Mouse (Mus musculus) intestine, postnatal 0 days (tissue): ENCODE measurements around the gene Gpr50. TPM values are rescaled to one million over a fixed set of nuclear protein-coding genes. Genes with fewer than 3 reads are reported as not detected.

Experiments used
- ATAC-seq: fragments of 200-750 bp; cut with Nextera tagmentation; 2 replicates; pipeline ENCODE4 v1.8.0; 2017; ENCODE audit warnings: mild to moderate bottlenecking, moderate TSS enrichment, moderate library complexity
- H3K27ac ChIP-seq: fragments of 300-500 bp; sonication (generic); 2 replicates; pipeline ENCODE4 v1.5.1; 2014; ENCODE audit warnings: mild to moderate bottlenecking, low read depth, low read length, moderate library complexity
- H3K27me3 ChIP-seq: fragments of 300-500 bp; sonication (generic); replicated peaks from 2 replicates; pipeline ENCODE4 v1.6.1; 2014; ENCODE audit warnings: low read length, mixed read lengths; ENCODE audit not compliant: control insufficient read depth, insufficient read depth
- H3K36me3 ChIP-seq: fragments of 300-500 bp; sonication (generic); 2 replicates; pipeline ENCODE4 v1.6.1; 2014; ENCODE audit warnings: mild to moderate bottlenecking, moderate library complexity; ENCODE audit not compliant: control insufficient read depth, insufficient read depth
- H3K4me1 ChIP-seq: fragments of 300-500 bp; sonication (generic); replicated peaks from 2 replicates; pipeline ENCODE4 v1.6.1; 2014; ENCODE audit warnings: antibody characterized with exemption, low read length, mixed read lengths; ENCODE audit not compliant: control insufficient read depth, insufficient read depth
- H3K4me2 ChIP-seq: fragments of 300-500 bp; sonication (generic); replicated peaks from 2 replicates; pipeline ENCODE4 v1.6.1; 2014; ENCODE audit warnings: low read depth, mild to moderate bottlenecking, moderate library complexity
- H3K4me3 ChIP-seq: fragments of 300-500 bp; sonication (generic); 2 replicates; pipeline ENCODE4 v1.5.1; 2014; ENCODE audit warnings: low read depth, low read length
- H3K9ac ChIP-seq: fragments of 300-500 bp; sonication (generic); 2 replicates; pipeline ENCODE4 v1.6.1; 2014; ENCODE audit warnings: mild to moderate bottlenecking, low read depth, low read length
- H3K9me3 ChIP-seq: fragments of 300-500 bp; sonication (generic); 2 replicates; pipeline ENCODE4 v1.6.1; 2016; ENCODE audit warnings: mixed run types; ENCODE audit not compliant: control insufficient read depth
- CTCF ChIP-seq: sonication (generic); IDR thresholded peaks from 2 replicates; pipeline ENCODE4 v1.5.1; 2016; ENCODE audit warnings: low read depth, mild to moderate bottlenecking, control low read depth, antibody characterized with exemption, moderate library complexity
- WGBS: fragments of 180-500 bp; shearing (Covaris S2); extraction: QIAGEN DNeasy Blood & Tissue Kit; methylation state at CpG from one replicate; pipeline ENCODE4 v1.1.7; 2014; 5-methylcytosine and 5-hydroxymethylcytosine counted together
- polyA plus RNA-seq: library from polyadenylated mRNA; unstranded; fragments of >200 nt; fragmentation: Nextera tagmentation; extraction: Ambion mirVana; gene quantifications from 2 replicates; pipeline ENCODE4 v1.2.1, GENCODE M21; 2015

The Gpr50 gene
- polyA plus RNA-seq, 1 experiment from 2014 or later: 8.0 TPM

DNA sequence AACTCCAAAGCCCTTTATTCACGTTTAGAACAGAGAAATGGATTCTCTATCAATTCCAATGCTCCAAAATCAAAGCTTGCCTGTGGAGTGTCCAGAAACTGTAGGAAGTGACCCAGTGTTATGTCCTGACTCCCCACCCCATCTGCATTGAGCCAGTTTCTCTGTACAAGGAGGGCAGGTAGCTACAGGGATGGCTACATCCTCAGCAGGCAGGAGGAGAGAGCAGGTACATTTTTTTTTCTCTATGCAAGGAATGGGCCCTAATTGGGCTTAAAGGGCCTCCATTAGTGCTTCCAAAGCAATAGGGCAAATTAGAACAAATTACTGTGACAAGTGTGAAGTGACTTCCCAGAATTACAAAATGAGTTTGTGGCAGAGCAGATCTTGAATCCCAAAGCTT, 15.0 kb upstream of the Gpr50 start:
- Histone ChIP-seq H3K9ac (no peak overlapping the region), H3K36me3 (no peaks in the 10 kb centered on the region), H3K4me2 (no peak overlapping the region), H3K4me1 (no peaks in the 10 kb centered on the region), H3K27ac (no peak overlapping the region), H3K9me3 (no peaks in the 10 kb centered on the region), H3K4me3 (no peak overlapping the region), H3K27me3 (no peaks in the 10 kb centered on the region)
- no peak for ATAC-seq
- WGBS: 6% methylated on average over 1 of the region's 1 CpGs
- TF ChIP-seq CTCF: no peak

- 46% methylated on average over 6 of the region's 6 CpGs for WGBS
- no peak for ATAC-seq
- no peak overlapping the region for H3K27ac ChIP-seq
These were observed 14.5 kb upstream of the Gpr50 start for GRCm38 (mm10) chrX:71648848-71649454.

GRCm38 (mm10) chrX:71649993-71650392, 13.5 kb upstream of the Gpr50 start:
- Histone ChIP-seq H3K9me3 (no peaks in the 10 kb centered on the region), H3K27ac (no peak overlapping the region), H3K27me3 (no peaks in the 10 kb centered on the region), H3K4me1 (no peaks in the 10 kb centered on the region), H3K4me2 (no peak overlapping the region), H3K9ac (no peak overlapping the region), H3K36me3 (no peaks in the 10 kb centered on the region), H3K4me3 (no peak overlapping the region)
- TF ChIP-seq CTCF: no peak
- WGBS: 59% methylated on average over 8 of the region's 8 CpGs
- ATAC-seq: no peak

More at GRCm38 (mm10) chrX:71648848-71649454, 14.5 kb upstream of the Gpr50 start:
- no peaks in the 10 kb centered on the region for H3K4me1 ChIP-seq
- H3K9me3 ChIP-seq: no peaks in the 10 kb centered on the region
- no peak overlapping the region for H3K4me3 ChIP-seq
- no peaks in the 10 kb centered on the region for H3K27me3 ChIP-seq
- H3K9ac ChIP-seq: no peak overlapping the region
- H3K36me3 ChIP-seq: no peaks in the 10 kb centered on the region
- no peak overlapping the region for H3K4me2 ChIP-seq
- TF ChIP-seq CTCF: peak; percentile 67

- no peak overlapping the region for H3K9ac ChIP-seq
- 34% methylated on average over 14 of the region's 14 CpGs for WGBS
- H3K36me3 ChIP-seq: no peaks in the 10 kb centered on the region
- H3K4me2 ChIP-seq: no peak overlapping the region
- H3K4me3 ChIP-seq: no peak overlapping the region
- ATAC-seq: no peak
- H3K27me3 ChIP-seq: peaks cover 34% of the 10 kb centered on the region
- no peak for TF ChIP-seq CTCF
- peaks cover 4% of the 10 kb centered on the region; the same call in 1 of the 2 replicates for H3K9me3 ChIP-seq
- H3K4me1 ChIP-seq: no peaks in the 10 kb centered on the region
- H3K27ac ChIP-seq: no peak overlapping the region
These were observed 1.7 kb upstream of the Gpr50 start for GRCm38 (mm10) chrX:71661794-71662193.

DNA sequence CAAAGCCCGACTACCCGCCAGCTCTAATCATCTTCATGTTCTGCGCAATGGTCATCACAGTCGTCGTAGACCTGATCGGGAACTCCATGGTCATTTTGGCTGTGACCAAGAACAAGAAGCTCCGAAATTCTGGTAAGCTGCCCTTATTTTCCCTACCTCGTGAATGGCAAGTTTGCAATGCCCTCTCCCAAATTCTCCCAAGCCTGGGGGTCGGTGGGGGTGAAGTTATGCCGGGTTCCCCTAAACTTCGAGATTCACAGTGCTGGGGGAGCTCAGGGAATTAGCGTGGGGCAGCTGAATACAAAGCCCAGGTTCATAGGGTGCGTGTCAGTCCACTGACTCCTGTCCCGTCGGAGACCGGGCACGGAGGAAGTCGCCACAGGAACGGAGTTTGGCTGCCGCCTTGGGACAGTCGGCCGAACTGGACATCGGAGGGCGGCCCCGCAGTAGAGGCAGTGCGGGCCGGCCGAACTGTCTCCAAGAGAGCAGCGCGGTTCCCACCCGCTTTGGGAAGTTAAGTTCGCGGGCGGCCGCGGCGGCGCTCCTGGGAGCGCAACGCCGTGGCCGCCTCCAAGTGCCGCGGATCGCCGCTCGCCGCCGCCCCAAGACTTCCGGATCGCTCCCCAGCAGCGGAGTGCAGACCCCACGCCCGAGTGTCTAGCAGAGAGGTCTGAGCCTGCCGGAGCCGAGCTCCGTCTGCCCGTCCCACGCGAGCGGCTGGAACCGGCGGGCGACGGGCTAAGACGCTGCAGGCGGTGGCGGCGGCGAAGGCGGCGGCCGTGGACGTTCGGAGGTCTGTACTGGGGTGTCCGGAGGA, 612 bp downstream of the Gpr50 start:
- H3K9me3 ChIP-seq: peaks cover 4% of the 10 kb centered on the region; the same call in 1 of the 2 replicates
- WGBS: 15% methylated on average over 72 of the region's 76 CpGs

GRCm38 (mm10) chrX:71664688-71665026, 1.2 kb downstream of the Gpr50 start:
- H3K9me3 ChIP-seq: peaks cover 4% of the 10 kb centered on the region; the same call in 1 of the 2 replicates
- H3K9ac ChIP-seq: no peak overlapping the region
- peaks cover 31% of the 10 kb centered on the region for H3K27me3 ChIP-seq
- no peak for TF ChIP-seq CTCF
- no peaks in the 10 kb centered on the region for H3K4me1 ChIP-seq
- H3K4me3 ChIP-seq: peak overlapping the region; percentile 41
- no peak for ATAC-seq
- H3K27ac ChIP-seq: no peak overlapping the region
- 23% methylated on average over 14 of the region's 15 CpGs for WGBS
- peak overlapping the region; percentile 67 for H3K4me2 ChIP-seq
- H3K36me3 ChIP-seq: no peaks in the 10 kb centered on the region

More for the DNA sequence above, 612 bp downstream of the Gpr50 start:
- peak overlapping the region; percentile 41 for H3K4me3 ChIP-seq
- no peak overlapping the region for H3K9ac ChIP-seq
- no peaks in the 10 kb centered on the region for H3K4me1 ChIP-seq
- no peak for TF ChIP-seq CTCF
- peaks cover 31% of the 10 kb centered on the region for H3K27me3 ChIP-seq
- H3K27ac ChIP-seq: no peak overlapping the region
- H3K36me3 ChIP-seq: no peaks in the 10 kb centered on the region
- peak overlapping the region; percentile 67 for H3K4me2 ChIP-seq
- ATAC-seq: no peak
